Mouse (Mus musculus) heart, postnatal 0 days (tissue): ENCODE measurements around the gene Ugdh.

Experiments
- CTCF ChIP-seq: IDR thresholded peaks from 2 replicates; pipeline ENCODE4 v1.5.1; 2016; ENCODE audit warnings: antibody characterized with exemption, control low read depth, low read depth
- EP300 ChIP-seq: IDR thresholded peaks from 2 replicates; pipeline ENCODE4 v1.6.1; 2016; ENCODE audit warnings: antibody characterized with exemption, low read depth

- TF ChIP-seq EP300 = no peak
- TF ChIP-seq CTCF = no peak
Measured at GRCm38 (mm10) chr5:65387008-65387867, 48.5 kb downstream of the Ugdh start.
